Mouse (Mus musculus): ENCODE measurements around the gene Ppp6r1. TPM values are rescaled to one million over a fixed set of nuclear protein-coding genes. Genes with fewer than 3 reads are reported as not detected.

Gene Ppp6r1
- total and polyA plus RNA-seq, 3 experiments = 89.5 to 167 TPM; not detected in 1

GRCm38 (mm10) chr7:4683307-4683706 is 24.5 kb upstream of the Ppp6r1 start:
- no peak overlapping the region for H3K27ac ChIP-seq (ENCODE audit: control insufficient read depth, low read depth, low read length)
- H3K9me3 ChIP-seq (replicated peaks; ENCODE audit: insufficient read depth, low read length) = no peaks in the 10 kb centered on the region
- peaks cover 0 to 10% of the 10 kb centered on the region in 2 experiments; a peak in 3 of 4 replicates for H3K36me3 ChIP-seq (ENCODE audit: control insufficient read depth in 1 of 2, insufficient read depth in 2 of 2, low read length in 2 of 2)
- peaks cover 4 to 7% of the 10 kb centered on the region in 2 experiments for H3K4me1 ChIP-seq (ENCODE audit: control insufficient read depth in 1 of 2, insufficient read depth in 2 of 2, low read length in 2 of 2)
- H3K79me2 ChIP-seq (ENCODE audit: control insufficient read depth, insufficient read depth, low read length, poor library complexity) = peaks cover 5% of the 10 kb centered on the region; the same call in 1 of the 2 replicates
- no peak overlapping the region for H3K4me3 ChIP-seq (ENCODE audit: control insufficient read depth in 1 of 2, insufficient read depth in 1 of 2, low read depth in 2 of 2, low read length in 2 of 2)
- no peaks in the 10 kb centered on the region for H3K27me3 ChIP-seq (ENCODE audit: control insufficient read depth in 1 of 2, insufficient read depth in 2 of 2, low read length in 2 of 2)
- TF ChIP-seq RCOR1 (IDR thresholded peaks at IDR 0.05; ENCODE audit: low read depth, low read length) = 0 out of 2 replicates have a peak, but pooled peaks have one; percentile 20
- TF ChIP-seq ZNF384 (IDR thresholded peaks at IDR 0.05; ENCODE audit: low read depth, low read length) = peak; percentile 43; the same call in 1 of the 2 replicates
- no peak for TF ChIP-seq MAFK (IDR thresholded peaks at IDR 0.05; ENCODE audit: borderline replicate concordance, low read depth, low read length)
- peak; percentile 16 for DNase-seq (ENCODE audit: low read depth, low spot score)
- H3K9ac ChIP-seq (ENCODE audit: control insufficient read depth, low read depth, low read length, poor library complexity, severe bottlenecking) = no peak overlapping the region

- Histone ChIP-seq H3K4me1 (ENCODE audit: control insufficient read depth in 1 of 2, insufficient read depth in 2 of 2, low read length in 2 of 2) (peaks cover 10 to 13% of the 10 kb centered on the region in 2 experiments), H3K4me3 (ENCODE audit: control insufficient read depth in 1 of 2, insufficient read depth in 1 of 2, low read depth in 2 of 2, low read length in 2 of 2) (no peak overlapping the region), H3K9ac (ENCODE audit: control insufficient read depth, low read depth, low read length, poor library complexity, severe bottlenecking) (no peak overlapping the region), H3K9me3 (replicated peaks; ENCODE audit: insufficient read depth, low read length) (no peaks in the 10 kb centered on the region), H3K79me2 (ENCODE audit: control insufficient read depth, insufficient read depth, low read length, poor library complexity) (no peaks in the 10 kb centered on the region), H3K27me3 (ENCODE audit: control insufficient read depth in 1 of 2, insufficient read depth in 2 of 2, low read length in 2 of 2) (no peaks in the 10 kb centered on the region), H3K36me3 (ENCODE audit: control insufficient read depth in 1 of 2, insufficient read depth in 2 of 2, low read length in 2 of 2) (peaks cover 5 to 12% of the 10 kb centered on the region in 2 experiments), H3K27ac (ENCODE audit: control insufficient read depth, low read depth, low read length) (no peak overlapping the region)
- TF ChIP-seq UBTF (IDR thresholded peaks at IDR 0.05; ENCODE audit: borderline replicate concordance, insufficient read depth, low read depth, low read length) = no peak
- no peak for TF ChIP-seq KAT2A (conservative IDR thresholded peaks at IDR 0.05; ENCODE audit: low read depth, low read length)
- TF ChIP-seq CTCF (IDR thresholded peaks at IDR 0.05 in 2 of 3, conservative IDR thresholded peaks at IDR 0.05 in 1 of 3; ENCODE audit: control insufficient read depth in 1 of 3, insufficient read depth in 1 of 3, low read depth in 2 of 3, low read length in 3 of 3, poor library complexity in 1 of 3, severe bottlenecking in 1 of 3) = no peak
- TF ChIP-seq GATA1 (IDR thresholded peaks at IDR 0.05; ENCODE audit: low read depth, low read length) = no peak
- TF ChIP-seq TAL1 (IDR thresholded peaks at IDR 0.05; ENCODE audit: low read length) = no peak
- no peak for TF ChIP-seq ZNF384 (IDR thresholded peaks at IDR 0.05; ENCODE audit: low read depth, low read length)
- TF ChIP-seq MYC (IDR thresholded peaks at IDR 0.05; ENCODE audit: low read depth, low read length) = no peak
- TF ChIP-seq ZMIZ1 (IDR thresholded peaks at IDR 0.05; ENCODE audit: low read depth, low read length) = no peak
- TF ChIP-seq ETS1 (IDR thresholded peaks at IDR 0.05; ENCODE audit: low read depth, low read length) = no peak
- no peak for TF ChIP-seq NRF1 (IDR thresholded peaks at IDR 0.05; ENCODE audit: insufficient read depth, low read depth, low read length, poor library complexity, severe bottlenecking)
- no peak for TF ChIP-seq ZC3H11A (IDR thresholded peaks at IDR 0.05; ENCODE audit: low read depth, low read length)
- TF ChIP-seq RCOR1 (IDR thresholded peaks at IDR 0.05; ENCODE audit: low read depth, low read length) = no peak
- TF ChIP-seq HCFC1 (IDR thresholded peaks at IDR 0.05; ENCODE audit: low read depth, low read length) = no peak
- TF ChIP-seq SMC3 (IDR thresholded peaks at IDR 0.05; ENCODE audit: low read depth, low read length) = no peak
- no peak for TF ChIP-seq JUND (IDR thresholded peaks at IDR 0.05; ENCODE audit: low read depth, low read length)
- no peak for TF ChIP-seq E2F4 (IDR thresholded peaks at IDR 0.05; ENCODE audit: borderline replicate concordance, low read depth, low read length)
- TF ChIP-seq GABPA (IDR thresholded peaks at IDR 0.05; ENCODE audit: low read depth, low read length) = no peak
- TF ChIP-seq SIN3A (IDR thresholded peaks at IDR 0.05; ENCODE audit: low read length) = no peak
- no peak for TF ChIP-seq MAFK (IDR thresholded peaks at IDR 0.05; ENCODE audit: borderline replicate concordance, low read depth, low read length)
- TF ChIP-seq RAD21 (IDR thresholded peaks at IDR 0.05; ENCODE audit: low read depth, low read length) = no peak
- DNase-seq (ENCODE audit: low read depth, low spot score) = no peak
These were observed 16.4 kb upstream of the Ppp6r1 start for GRCm38 (mm10) chr7:4675200-4675599.

Data from MEL (cell line).